Mouse (Mus musculus): ENCODE data around the gene Shq1.

The Shq1 gene

GRCm38 (mm10) chr6:100606805-100607204 lies 64.2 kb downstream of the Shq1 start:
- DNase-seq (ENCODE audit: low read depth, low spot score): no peak

- no peak for DNase-seq (ENCODE audit: low read depth, low spot score)
These were observed 67.3 kb downstream of the Shq1 start for GRCm38 (mm10) chr6:100603702-100604101.

GRCm38 (mm10) chr6:100601634-100602033 lies 69.3 kb downstream of the Shq1 start:
- DNase-seq (ENCODE audit: low read depth, low spot score): no peak

- no peak for DNase-seq (ENCODE audit: low read depth, low spot score)
These were observed 77.1 kb downstream of the Shq1 start for GRCm38 (mm10) chr6:100593857-100594256.

- no peak for DNase-seq (ENCODE audit: low read depth, low spot score)
These were observed 78.0 kb downstream of the Shq1 start for GRCm38 (mm10) chr6:100592991-100593390.

GRCm38 (mm10) chr6:100590602-100591001 lies 80.4 kb downstream of the Shq1 start:
- no peak for DNase-seq (ENCODE audit: low read depth, low spot score)

- DNase-seq (ENCODE audit: low read depth, low spot score): no peak
These were observed 82.1 kb downstream of the Shq1 start for GRCm38 (mm10) chr6:100588876-100589275.

GRCm38 (mm10) chr6:100586758-100587157 lies 84.2 kb downstream of the Shq1 start:
- DNase-seq (ENCODE audit: low read depth, low spot score): no peak

GRCm38 (mm10) chr6:100581951-100582350 lies 89.0 kb downstream of the Shq1 start:
- DNase-seq (ENCODE audit: low read depth, low spot score): no peak

GRCm38 (mm10) chr6:100581056-100581455 lies 89.9 kb downstream of the Shq1 start:
- no peak for DNase-seq (ENCODE audit: low read depth, low spot score)

- no peak for DNase-seq (ENCODE audit: low read depth, low spot score)
These were observed 93.4 kb downstream of the Shq1 start for GRCm38 (mm10) chr6:100577590-100577989.

- no peak for DNase-seq (ENCODE audit: low read depth, low spot score)
These were observed 94.8 kb downstream of the Shq1 start for GRCm38 (mm10) chr6:100576171-100576570.

GRCm38 (mm10) chr6:100566774-100567173 lies 104.2 kb downstream of the Shq1 start:
- no peak for DNase-seq (ENCODE audit: low read depth, low spot score)

- no peak for DNase-seq (ENCODE audit: low read depth, low spot score)
These were observed 106.4 kb downstream of the Shq1 start for GRCm38 (mm10) chr6:100564516-100564915.

- peak; percentile 76 for DNase-seq (ENCODE audit: low read depth, low spot score)
These were observed 107.2 kb downstream of the Shq1 start for GRCm38 (mm10) chr6:100563552-100564341.

GRCm38 (mm10) chr6:100562719-100563551 lies 108.0 kb downstream of the Shq1 start:
- no peak for DNase-seq (ENCODE audit: low read depth, low spot score)

GRCm38 (mm10) chr6:100558057-100558456 lies 112.9 kb downstream of the Shq1 start:
- peak; percentile 96 for DNase-seq (ENCODE audit: low read depth, low spot score)

- DNase-seq (ENCODE audit: low read depth, low spot score): no peak
These were observed 128.6 kb downstream of the Shq1 start for GRCm38 (mm10) chr6:100542154-100542997.

GRCm38 (mm10) chr6:100539698-100540097 lies 131.3 kb downstream of the Shq1 start:
- no peak for DNase-seq (ENCODE audit: low read depth, low spot score)

GRCm38 (mm10) chr6:100538570-100538969 lies 132.4 kb downstream of the Shq1 start:
- DNase-seq (ENCODE audit: low read depth, low spot score): no peak

GRCm38 (mm10) chr6:100537987-100538386 lies 133.0 kb downstream of the Shq1 start:
- no peak for DNase-seq (ENCODE audit: low read depth, low spot score)

- no peak for DNase-seq (ENCODE audit: low read depth, low spot score)
These were observed 133.9 kb downstream of the Shq1 start for GRCm38 (mm10) chr6:100537042-100537441.
